Mouse (Mus musculus): ENCODE results near the gene Slc25a54. TPM values are rescaled to one million over a fixed set of nuclear protein-coding genes. Genes with fewer than 3 reads are reported as not detected.

Slc25a54 gene
- polyA plus RNA-seq, 1 experiment, result not detected

DNA sequence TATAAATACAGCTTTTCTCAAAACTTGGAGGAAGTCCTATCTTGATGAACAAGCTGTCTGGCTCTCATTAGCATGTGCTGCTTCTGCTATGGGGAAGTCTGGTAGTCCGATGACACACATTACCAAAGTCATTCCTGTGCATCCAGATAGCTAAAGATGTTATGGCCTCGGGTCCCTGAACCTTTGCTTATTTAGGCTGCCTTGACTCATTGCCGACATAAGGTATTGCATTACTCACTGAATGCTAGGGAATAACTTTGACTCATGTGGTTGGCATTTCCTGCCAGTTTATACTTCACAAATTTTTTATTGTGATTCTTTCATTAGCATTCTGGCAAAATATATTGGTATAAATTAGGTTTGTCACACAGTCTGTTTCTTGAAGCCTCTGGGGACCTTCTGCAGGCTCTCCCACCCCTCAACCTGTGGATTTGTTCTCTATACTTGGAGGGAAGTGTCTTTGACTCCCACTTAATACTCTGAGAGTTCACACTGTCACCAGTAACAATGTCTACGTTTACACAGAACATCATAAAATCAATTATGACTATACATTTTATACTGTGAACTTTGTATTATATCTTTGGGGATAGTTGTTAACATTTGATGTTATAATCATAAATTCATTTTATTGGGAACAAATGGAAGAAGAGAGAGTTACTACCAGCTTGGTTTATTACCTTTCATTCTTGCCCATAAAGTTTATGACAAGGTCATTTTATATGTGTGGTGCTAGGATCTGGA, 75.8 kb downstream of the Slc25a54 start:
- no peak overlapping the region for H3K4me3 ChIP-seq (ENCODE audit: insufficient read depth, low read length)
- H3K27ac ChIP-seq (ENCODE audit: insufficient read depth, low read depth, low read length), result no peak overlapping the region
- TF ChIP-seq POLR2A (IDR thresholded peaks at IDR 0.05; ENCODE audit: borderline replicate concordance, low read depth, low read length) (no peak), CTCF (IDR thresholded peaks at IDR 0.05; ENCODE audit: low read depth, low read length) (no peak)
- H3K4me1 ChIP-seq (ENCODE audit: control insufficient read depth, insufficient read depth, low read length), result peaks cover 6% of the 10 kb centered on the region

DNA sequence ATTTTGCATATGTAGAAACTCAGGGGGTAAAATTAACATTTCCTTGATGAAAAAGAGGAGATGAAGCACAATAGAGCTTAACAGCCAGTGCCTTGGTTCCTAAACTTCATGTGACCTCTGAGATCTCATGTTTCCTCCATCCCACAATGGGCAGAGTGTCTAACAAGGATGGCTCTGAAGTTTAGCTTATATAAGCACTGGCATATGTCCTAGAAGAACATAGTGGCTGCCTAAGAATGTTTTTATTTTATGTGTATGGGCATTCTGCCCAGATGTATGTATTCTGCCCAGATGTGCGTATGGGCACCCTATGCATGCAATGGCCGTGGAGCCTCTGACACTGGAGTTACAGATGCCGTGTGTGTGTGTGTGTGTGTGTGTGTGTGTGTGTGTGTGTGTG, 77.2 kb downstream of the Slc25a54 start:
- TF ChIP-seq CTCF (IDR thresholded peaks at IDR 0.05; ENCODE audit: low read depth, low read length) (no peak), POLR2A (IDR thresholded peaks at IDR 0.05; ENCODE audit: borderline replicate concordance, low read depth, low read length) (no peak)
- Histone ChIP-seq H3K4me3 (ENCODE audit: insufficient read depth, low read length) (no peak overlapping the region), H3K4me1 (ENCODE audit: control insufficient read depth, insufficient read depth, low read length) (peaks cover 6% of the 10 kb centered on the region), H3K27ac (ENCODE audit: insufficient read depth, low read depth, low read length) (no peak overlapping the region)

DNA sequence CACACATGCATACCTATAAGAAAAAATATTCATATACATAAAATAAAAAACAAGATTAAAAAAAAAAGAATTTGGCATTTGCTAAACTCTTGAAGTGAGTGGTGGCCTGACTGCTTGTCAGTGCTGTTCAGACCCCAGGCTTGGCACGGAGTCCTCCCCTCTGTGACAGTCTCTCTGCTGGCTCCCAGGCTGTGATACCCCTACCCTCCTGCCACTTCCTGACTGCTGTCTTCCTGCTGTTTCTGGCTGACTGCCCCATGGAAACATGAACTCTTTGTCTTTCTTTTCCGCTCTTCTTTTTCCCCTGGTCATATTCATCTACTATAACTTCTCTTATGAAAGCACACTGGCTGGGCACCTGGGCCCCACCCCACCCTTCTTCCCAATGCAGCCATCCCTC, 83.8 kb downstream of the Slc25a54 start:
- Histone ChIP-seq H3K4me1 (ENCODE audit: control insufficient read depth, insufficient read depth, low read length) (peaks cover 7% of the 10 kb centered on the region), H3K27ac (ENCODE audit: insufficient read depth, low read depth, low read length) (no peak overlapping the region), H3K4me3 (ENCODE audit: insufficient read depth, low read length) (no peak overlapping the region)
- TF ChIP-seq CTCF (IDR thresholded peaks at IDR 0.05; ENCODE audit: low read depth, low read length), result no peak
- TF ChIP-seq POLR2A (IDR thresholded peaks at IDR 0.05; ENCODE audit: borderline replicate concordance, low read depth, low read length), result no peak

DNA sequence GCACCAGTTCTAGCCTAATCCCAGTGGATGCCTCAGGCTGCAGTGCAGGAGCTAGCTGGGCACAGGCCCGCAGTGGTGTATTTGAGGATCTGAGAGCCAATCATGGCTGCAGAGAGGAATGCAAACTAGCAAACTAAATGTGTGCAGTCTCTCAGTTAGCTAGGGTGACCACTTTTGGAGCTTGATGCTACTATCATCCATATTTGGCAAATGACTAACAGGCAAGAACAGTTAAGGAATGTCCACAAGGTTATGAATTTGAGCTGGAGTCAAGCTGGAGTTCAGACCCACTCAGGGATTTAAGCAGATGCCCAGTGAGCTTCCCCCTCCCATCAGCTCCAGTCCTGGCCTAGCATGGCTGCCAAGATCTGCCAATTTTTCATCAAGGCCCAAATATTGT, 84.4 kb downstream of the Slc25a54 start:
- H3K4me3 ChIP-seq (ENCODE audit: insufficient read depth, low read length), result no peak overlapping the region
- TF ChIP-seq POLR2A (IDR thresholded peaks at IDR 0.05; ENCODE audit: borderline replicate concordance, low read depth, low read length) (no peak), CTCF (IDR thresholded peaks at IDR 0.05; ENCODE audit: low read depth, low read length) (no peak)
- peaks cover 12% of the 10 kb centered on the region for H3K4me1 ChIP-seq (ENCODE audit: control insufficient read depth, insufficient read depth, low read length)
- no peak overlapping the region for H3K27ac ChIP-seq (ENCODE audit: insufficient read depth, low read depth, low read length)

DNA sequence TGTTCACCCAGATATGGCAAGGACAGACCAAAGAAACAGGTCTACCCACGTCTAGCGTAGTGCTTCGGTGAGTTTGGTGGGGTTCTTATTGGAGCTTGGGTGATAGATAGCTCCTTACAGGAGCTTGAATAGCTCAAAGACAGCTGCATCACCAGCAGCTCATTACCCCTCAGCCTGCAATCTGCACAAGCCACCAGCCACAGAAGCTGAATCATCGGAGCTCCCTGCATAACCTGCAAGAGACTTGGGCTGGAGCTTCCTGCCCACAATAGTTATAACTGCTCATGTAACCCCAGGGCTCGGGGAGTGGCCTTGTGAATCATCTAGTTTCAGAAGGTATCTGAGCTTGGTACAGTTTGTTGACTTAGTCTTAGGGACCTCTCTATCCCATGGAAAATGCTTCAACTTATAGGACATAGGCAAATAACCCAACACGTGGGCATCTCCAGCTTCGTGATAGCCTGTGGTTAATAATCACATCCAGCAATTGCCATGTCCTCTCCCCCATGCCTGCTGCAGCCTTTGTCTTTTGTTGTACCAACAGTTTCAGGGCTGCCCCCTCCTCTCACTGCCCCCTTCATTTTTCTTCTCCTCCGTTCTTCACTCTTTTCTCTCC, 85.1 kb downstream of the Slc25a54 start:
- TF ChIP-seq CTCF (IDR thresholded peaks at IDR 0.05; ENCODE audit: low read depth, low read length), result no peak
- TF ChIP-seq POLR2A (IDR thresholded peaks at IDR 0.05; ENCODE audit: borderline replicate concordance, low read depth, low read length), result no peak
- H3K4me1 ChIP-seq (ENCODE audit: control insufficient read depth, insufficient read depth, low read length), result peaks cover 15% of the 10 kb centered on the region
- H3K4me3 ChIP-seq (ENCODE audit: insufficient read depth, low read length), result no peak overlapping the region
- no peak overlapping the region for H3K27ac ChIP-seq (ENCODE audit: insufficient read depth, low read depth, low read length)

Other genes starting within 250 kb of the Slc25a54 start
- gene Stxbp3, start 239.9 kb upstream of the Slc25a54 start, polyA plus RNA-seq (2012; ENCODE audit: insufficient read depth, insufficient read length, missing spikeins), result 128 and 141 TPM in 2 replicates
- gene Fndc7, start 190.5 kb upstream of the Slc25a54 start, polyA plus RNA-seq (2012; ENCODE audit: insufficient read depth, insufficient read length, missing spikeins), result 0.51 and 1.0 TPM in 2 replicates
- 198 and 227 TPM in 2 replicates for gene Prpf38b, start 168.7 kb upstream of the Slc25a54 start, polyA plus RNA-seq (2012; ENCODE audit: insufficient read depth, insufficient read length, missing spikeins)
- gene Henmt1, start 140.6 kb upstream of the Slc25a54 start, polyA plus RNA-seq (2012; ENCODE audit: insufficient read depth, insufficient read length, missing spikeins), result not detected in 2 replicates
- gene Gm9857, start 140.0 kb upstream of the Slc25a54 start, polyA plus RNA-seq (2012; ENCODE audit: insufficient read depth, insufficient read length, missing spikeins), result not detected in 2 replicates
- gene Fam102b, start 52.9 kb upstream of the Slc25a54 start, polyA plus RNA-seq (2012; ENCODE audit: insufficient read depth, insufficient read length, missing spikeins), result 37.9 and 41.2 TPM in 2 replicates
- gene Slc25a24, start 42.7 kb downstream of the Slc25a54 start, polyA plus RNA-seq (2012; ENCODE audit: insufficient read depth, insufficient read length, missing spikeins), result 46.2 and 48.2 TPM in 2 replicates

Measured in bone marrow macrophage, adult 2 months (primary cell).